Mouse (Mus musculus) A20 (cell line): ENCODE results near the gene Gng2.
"Not testable (repeated sequence)": the region's sequence is repeated elsewhere in the genome, so short reads cannot be mapped to it uniquely, and the experiment has no call there.

ENCODE experiments used
- DNase-seq: peaks from one replicate; pipeline ENCODE4 v3.0.0-alpha.2; 2011; ENCODE audit warnings: low read depth, low spot score

The Gng2 gene

GRCm38 (mm10) chr14:19938545-19938944 lies 38.9 kb downstream of the Gng2 start:
- no peak for DNase-seq

DNA sequence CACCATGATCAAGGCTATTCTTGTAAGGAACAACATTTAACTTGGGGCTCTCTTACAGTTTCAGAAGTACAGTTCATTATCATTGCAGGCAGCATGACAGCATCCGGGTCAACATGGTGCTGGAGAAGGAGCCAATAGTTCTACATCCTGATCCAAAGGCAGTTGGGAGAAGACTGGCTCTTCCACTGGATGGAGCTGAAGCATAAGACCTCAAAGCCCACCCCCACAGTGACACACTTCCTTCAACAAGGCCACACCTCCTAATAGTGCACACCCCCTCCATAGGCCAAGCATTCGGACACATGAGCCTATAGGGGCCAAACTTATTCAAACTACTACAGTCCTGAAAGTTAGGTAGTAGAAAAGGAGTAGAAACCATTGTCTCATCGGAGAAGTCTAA lies 42.3 kb downstream of the Gng2 start:
- no peak for DNase-seq

- no peak for DNase-seq
Measured at GRCm38 (mm10) chr14:19933314-19933713, 44.1 kb downstream of the Gng2 start.

- DNase-seq = no peak
Measured at GRCm38 (mm10) chr14:19927879-19928278, 49.5 kb downstream of the Gng2 start.

GRCm38 (mm10) chr14:19927156-19927555 lies 50.3 kb downstream of the Gng2 start:
- DNase-seq = no peak

GRCm38 (mm10) chr14:19926312-19926711 lies 51.1 kb downstream of the Gng2 start:
- no peak for DNase-seq

GRCm38 (mm10) chr14:19925157-19925556 lies 52.3 kb downstream of the Gng2 start:
- DNase-seq = no peak

- DNase-seq = no peak
Measured at GRCm38 (mm10) chr14:19924086-19924485, 53.3 kb downstream of the Gng2 start.

GRCm38 (mm10) chr14:19920254-19920691 lies 57.2 kb downstream of the Gng2 start:
- no peak for DNase-seq

- no peak for DNase-seq
Measured at GRCm38 (mm10) chr14:19919789-19920188, 57.6 kb downstream of the Gng2 start.

GRCm38 (mm10) chr14:19917534-19917933 lies 59.9 kb downstream of the Gng2 start:
- DNase-seq = no peak

GRCm38 (mm10) chr14:19916315-19916714 lies 61.1 kb downstream of the Gng2 start:
- DNase-seq = no peak

DNA sequence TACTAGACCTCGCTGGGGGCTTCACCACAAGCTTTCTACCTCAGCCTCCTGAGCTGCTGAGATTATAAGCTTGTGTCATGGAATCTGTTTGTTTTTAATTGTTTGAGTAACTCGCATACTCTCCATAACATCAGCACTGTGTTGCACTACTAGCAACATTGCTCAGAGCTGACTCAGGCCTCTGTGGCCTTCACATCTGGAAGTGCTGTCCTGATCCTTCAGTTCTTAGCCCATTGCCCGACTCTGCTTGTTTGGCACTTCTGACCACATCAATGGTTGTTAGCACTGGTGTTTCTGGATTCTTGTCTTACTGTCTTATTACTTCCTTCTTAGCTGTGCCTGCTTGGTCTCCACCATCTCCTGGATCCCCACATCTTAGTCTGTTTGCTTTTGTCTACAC lies 64.5 kb downstream of the Gng2 start:
- DNase-seq = no peak

DNA sequence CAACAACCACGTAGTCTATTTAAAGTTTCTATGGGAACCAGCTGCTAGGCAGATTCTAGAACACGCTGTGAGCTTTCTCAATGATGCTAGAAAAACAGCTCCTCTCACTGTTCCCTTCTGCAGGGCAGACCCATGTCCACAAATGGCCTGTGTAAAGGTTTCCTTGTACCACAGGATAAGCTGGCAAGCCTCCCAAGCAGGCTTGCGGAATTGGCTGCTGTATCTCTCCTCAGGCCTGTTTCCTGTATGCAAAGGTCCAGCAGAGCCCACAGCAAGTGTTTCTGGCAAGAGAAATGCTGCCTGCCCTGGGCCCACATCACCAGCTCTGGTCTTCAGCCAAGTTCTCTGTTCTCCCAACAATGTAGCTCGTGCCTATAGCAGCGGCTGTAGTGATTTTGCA lies 71.8 kb downstream of the Gng2 start:
- DNase-seq = no peak

DNA sequence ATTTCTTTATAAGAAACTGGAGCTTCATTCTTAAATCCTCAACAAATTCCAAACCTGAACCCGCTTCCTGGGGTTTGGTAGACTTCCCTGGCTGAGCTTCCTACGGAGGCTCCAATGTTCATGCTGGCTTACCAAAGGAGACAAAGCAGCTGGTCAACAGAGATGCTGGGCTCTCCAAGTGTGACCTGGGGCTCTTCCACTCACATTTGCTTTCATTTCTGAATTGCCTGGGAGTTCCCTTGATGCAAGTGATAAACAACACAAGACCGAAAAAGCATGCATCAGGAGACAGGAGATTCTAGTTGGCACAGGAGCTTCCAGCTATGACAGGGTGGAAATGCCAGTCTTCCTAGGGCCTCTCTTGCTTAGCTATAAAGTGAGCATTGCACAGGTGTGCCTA lies 72.6 kb downstream of the Gng2 start:
- no peak for DNase-seq

- DNase-seq = no peak
Measured at GRCm38 (mm10) chr14:19904031-19904430, 73.4 kb downstream of the Gng2 start.

GRCm38 (mm10) chr14:19900492-19900891 lies 76.9 kb downstream of the Gng2 start:
- no peak for DNase-seq

DNA sequence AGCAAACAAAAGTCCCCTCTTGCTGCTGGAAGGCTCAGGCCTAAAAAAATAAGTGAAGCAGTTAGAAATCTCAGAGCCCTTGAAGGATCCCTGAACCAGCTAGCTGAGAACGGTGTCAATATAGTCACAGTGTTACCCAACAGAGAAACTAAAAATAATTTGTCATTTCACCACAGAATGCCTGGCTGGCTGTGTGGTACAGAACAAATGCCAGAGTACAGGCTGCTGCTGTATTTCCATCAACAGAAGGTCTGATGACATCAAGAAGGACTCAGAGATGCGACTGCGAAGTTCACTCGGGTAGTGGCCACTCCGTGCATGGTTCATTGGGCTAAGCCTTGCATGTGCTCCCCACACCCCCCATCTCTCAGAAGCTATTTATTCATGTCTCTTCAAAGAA lies 89.9 kb downstream of the Gng2 start:
- DNase-seq = no peak

- DNase-seq = not testable (repeated sequence)
Measured at GRCm38 (mm10) chr14:19884431-19884830, 93.0 kb downstream of the Gng2 start.

DNA sequence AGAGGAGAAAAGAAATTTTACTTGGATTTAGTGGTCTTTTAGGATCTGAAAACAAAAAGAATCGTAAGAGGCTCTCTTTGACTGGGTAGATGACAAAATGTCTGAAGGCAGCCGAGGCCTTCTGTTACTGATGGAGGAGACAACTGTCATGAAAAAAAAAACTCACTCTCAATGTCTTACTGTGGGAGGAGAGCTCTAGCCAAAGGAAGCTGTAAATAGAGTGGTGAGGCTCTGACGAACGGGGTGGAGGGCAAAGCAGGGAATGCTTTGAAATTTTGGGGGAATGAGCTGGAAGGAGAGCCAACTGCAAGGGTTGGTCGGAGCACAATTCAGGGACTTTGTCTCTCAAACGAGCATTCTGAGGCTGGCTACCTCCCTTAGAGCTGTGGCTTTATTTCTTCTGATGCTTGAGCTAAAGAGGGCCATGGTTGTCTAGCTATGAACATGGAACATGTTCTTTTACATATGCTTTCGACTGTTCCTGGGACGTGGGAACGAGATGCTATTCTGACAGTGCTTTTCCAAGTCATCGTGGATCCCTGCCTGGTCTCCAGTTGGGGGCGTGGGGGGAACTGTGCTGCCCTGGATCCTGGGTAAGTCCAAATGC lies 103.1 kb downstream of the Gng2 start:
- DNase-seq = no peak

DNA sequence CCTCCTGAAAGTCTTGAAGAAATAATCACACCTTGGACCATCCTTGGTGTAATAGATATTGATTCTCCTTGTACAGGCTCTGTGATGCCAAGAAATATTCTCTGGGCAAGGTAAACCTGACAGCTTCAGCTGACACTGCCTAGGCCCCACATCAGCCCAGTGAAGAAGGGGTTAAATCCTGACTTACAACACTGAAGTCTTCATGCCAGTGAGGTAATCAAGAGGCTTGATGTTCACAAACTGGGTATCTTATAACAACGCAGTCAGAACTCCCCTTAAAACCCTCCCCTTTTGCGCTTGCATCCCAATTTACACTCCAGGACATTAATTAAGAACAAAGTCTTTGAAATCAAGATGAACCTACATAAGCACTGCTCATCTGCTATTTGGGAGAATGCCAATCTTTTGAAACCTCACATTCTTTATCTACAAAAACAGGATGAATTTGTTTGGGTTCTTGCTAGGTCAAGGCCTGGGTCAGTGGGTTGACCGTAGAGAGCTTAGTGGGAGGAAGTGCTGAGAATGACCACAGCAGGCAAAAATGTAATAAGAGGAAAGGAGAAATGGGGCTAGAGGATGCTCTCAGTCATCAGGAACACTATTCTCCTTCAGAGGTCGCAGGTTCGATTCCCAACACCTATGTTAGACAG lies 110.0 kb downstream of the Gng2 start:
- DNase-seq = no peak

DNA sequence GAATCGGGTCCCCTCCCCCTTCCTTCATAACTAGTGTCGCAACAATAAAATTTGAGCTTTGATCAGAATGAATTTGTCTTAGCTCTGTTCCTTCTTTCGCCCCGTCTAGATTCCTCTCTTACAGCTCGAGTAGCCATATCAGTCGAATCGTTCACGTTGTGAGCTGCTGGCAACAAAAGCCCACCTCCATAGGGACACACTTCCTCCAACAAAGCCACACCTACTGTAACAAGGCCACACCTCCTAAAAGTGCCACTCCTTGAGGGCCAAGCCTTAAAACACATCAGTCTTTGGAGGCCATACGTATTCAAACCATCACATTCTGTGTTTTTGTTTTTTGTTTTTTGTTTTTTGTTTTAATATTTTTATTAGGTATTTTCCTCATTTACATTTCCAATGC lies 112.3 kb downstream of the Gng2 start:
- DNase-seq = not testable (repeated sequence)

GRCm38 (mm10) chr14:19861311-19862080 lies 115.9 kb downstream of the Gng2 start:
- no peak for DNase-seq
